Mouse (Mus musculus) embryonic fibroblast, embryonic 13.5 days (primary cell): ENCODE results near the gene Polr3h.

Experiments used
- CTCF ChIP-seq: IDR thresholded peaks from 2 replicates; pipeline ENCODE4 v1.5.1; 2011; ENCODE audit warnings: mild to moderate bottlenecking, control low read depth, low read length, moderate library complexity, borderline replicate concordance; ENCODE audit not compliant: insufficient read depth
- POLR2A ChIP-seq: IDR thresholded peaks from 2 replicates; pipeline ENCODE4 v1.6.1; 2011; ENCODE audit warnings: low read depth, mild to moderate bottlenecking, control low read depth, low read length, moderate library complexity

- TF ChIP-seq POLR2A (peak; percentile 18; the same call in 1 of the 2 replicates), CTCF (no peak)
Observed at GRCm38 (mm10) chr15:81856030-81856790, 69.8 kb downstream of the Polr3h start.
